Mouse (Mus musculus) left cerebral cortex, adult 2 months (tissue): ENCODE data around the gene Col8a2. TPM values are rescaled to one million over a fixed set of nuclear protein-coding genes. Genes with fewer than 3 reads are reported as not detected.

ENCODE experiments used
- DNase-seq, 2 experiments: peaks; one replicate each; pipeline ENCODE4 v3.0.0; 2021 to 2022; ENCODE audit warnings: low spot score in 2 of 2, mixed read lengths in 1 of 2; ENCODE audit errors: extremely low spot score in 1 of 2
- H3K27ac ChIP-seq: fragments of 200-600 bp; 2 replicates; pipeline ENCODE4 v1.8.1; 2022
- H3K4me3 ChIP-seq: fragments of 200-600 bp; 2 replicates; pipeline ENCODE4 v1.8.1; 2022
- CTCF ChIP-seq: fragments of 200-600 bp; IDR thresholded peaks from 2 replicates; pipeline ENCODE4 v1.8.1; 2022; ENCODE audit warnings: antibody characterized with exemption, mild to moderate bottlenecking, moderate library complexity
- intact Hi-C: fragments of 180-260 bp; cut with DNase I; formaldehyde crosslinking; loops from one replicate; pipeline ENCODE4 v1.15.1; 2025
- total RNA-seq, 2 experiments: library from RNA; stranded (reverse); gene quantifications; 2 replicates each; pipeline ENCODE4 v1.2.3; 2021

Col8a2 gene
- total RNA-seq, 2 experiments from 2014 or later = 1.9 to 3.0 TPM

GRCm38 (mm10) chr4:126306827-126307226 lies 20.2 kb downstream of the Col8a2 start:
- DNase-seq = no peak
- no peak overlapping the region for H3K27ac ChIP-seq
- no peak for TF ChIP-seq CTCF
- intact Hi-C loops = loop anchor here (5.0 kb wide), 1 partner anchor 220 kb away; no protein-coding TSS in a partner anchor
- H3K4me3 ChIP-seq = no peak overlapping the region

- H3K27ac ChIP-seq = no peak overlapping the region
- no peak; the same call in 1 of the 2 replicates for TF ChIP-seq CTCF
- no peak for DNase-seq
- peak overlapping the region; percentile 18; the same call in 1 of the 2 replicates for H3K4me3 ChIP-seq
- intact Hi-C loops = loop anchor here (2.0 to 5.0 kb wide), 2 partner anchors 83 to 222 kb away; no protein-coding TSS in a partner anchor
These were observed 22.8 kb downstream of the Col8a2 start for GRCm38 (mm10) chr4:126309211-126309921.

- DNase-seq = peak; percentile 77 to 83
- H3K27ac ChIP-seq = no peak overlapping the region
- H3K4me3 ChIP-seq = peak overlapping the region; percentile 18; the same call in 1 of the 2 replicates
- intact Hi-C loops = loop anchor here (2.0 to 5.0 kb wide), 3 partner anchors 31 to 223 kb away; no protein-coding TSS in a partner anchor
- TF ChIP-seq CTCF = peak; percentile 66
These were observed 23.3 kb downstream of the Col8a2 start for GRCm38 (mm10) chr4:126309922-126310309.

GRCm38 (mm10) chr4:126310344-126310743 lies 23.8 kb downstream of the Col8a2 start:
- H3K27ac ChIP-seq = no peak overlapping the region
- intact Hi-C loops = loop anchor here (2.0 kb wide), 1 partner anchor 32 kb away; no protein-coding TSS in a partner anchor
- H3K4me3 ChIP-seq = no peak overlapping the region
- no peak for DNase-seq
- TF ChIP-seq CTCF = no peak

GRCm38 (mm10) chr4:126311566-126312200 lies 25.1 kb downstream of the Col8a2 start:
- intact Hi-C loops = loop anchor here (2.0 kb wide), 1 partner anchor 33 kb away; no protein-coding TSS in a partner anchor

GRCm38 (mm10) chr4:126313202-126313601 lies 26.6 kb downstream of the Col8a2 start:
- Histone ChIP-seq H3K4me3 (no peak overlapping the region), H3K27ac (no peak overlapping the region)
- intact Hi-C loops = no loop called here
- no peak for DNase-seq
- TF ChIP-seq CTCF = no peak

More at GRCm38 (mm10) chr4:126311566-126312200, 25.1 kb downstream of the Col8a2 start:
- Histone ChIP-seq H3K4me3 (no peak overlapping the region), H3K27ac (no peak overlapping the region)
- TF ChIP-seq CTCF = no peak
- no peak for DNase-seq

- TF ChIP-seq CTCF = no peak
- Histone ChIP-seq H3K4me3 (no peak overlapping the region), H3K27ac (no peak overlapping the region)
- intact Hi-C loops = no loop called here
- no peak for DNase-seq
These were observed 27.8 kb downstream of the Col8a2 start for GRCm38 (mm10) chr4:126314393-126314792.

- no peak overlapping the region for H3K4me3 ChIP-seq
- TF ChIP-seq CTCF = no peak
- no peak for DNase-seq
- H3K27ac ChIP-seq = no peak overlapping the region
- intact Hi-C loops = no loop called here
These were observed 29.3 kb downstream of the Col8a2 start for GRCm38 (mm10) chr4:126315931-126316330.

GRCm38 (mm10) chr4:126316443-126317040 lies 29.9 kb downstream of the Col8a2 start:
- Histone ChIP-seq H3K27ac (no peak overlapping the region), H3K4me3 (no peak overlapping the region)
- TF ChIP-seq CTCF = no peak
- intact Hi-C loops = no loop called here
- no peak for DNase-seq

- TF ChIP-seq CTCF = no peak
- no peak overlapping the region for H3K27ac ChIP-seq
- intact Hi-C loops = no loop called here
These were observed 33.2 kb downstream of the Col8a2 start for GRCm38 (mm10) chr4:126319806-126320205.

GRCm38 (mm10) chr4:126321111-126321853 lies 34.7 kb downstream of the Col8a2 start, which contains the start of gene Adprhl2:
Gene Adprhl2, minus strand, starts transcription at chr4:126321703.
- TF ChIP-seq CTCF = peak; percentile 100
- intact Hi-C loops = no loop called here
- Histone ChIP-seq H3K4me3 (peak within 1 kb of the TSS; percentile 95), H3K27ac (peak within 1 kb of the TSS; percentile 85)
- peak; percentile 98 to 100 for DNase-seq

More at GRCm38 (mm10) chr4:126319806-126320205, 33.2 kb downstream of the Col8a2 start:
- H3K4me3 ChIP-seq = no peak overlapping the region
- DNase-seq = no peak
